Mouse (Mus musculus) frontal cortex, adult (tissue): Measurements from ENCODE around the gene Kcng4.
A peak's percentile ranks its signal among the peaks of the same experiment; 100 is the strongest.

Source experiments
- ATAC-seq: cut with Nextera tagmentation; 2 replicates; pipeline ENCODE4 v1.9.2; 2017; ENCODE audit warnings: mild to moderate bottlenecking, moderate library complexity, mixed read lengths; ENCODE audit not compliant: low TSS enrichment

Gene Kcng4

GRCm38 (mm10) chr8:119616358-119616757 is 19.1 kb downstream of the Kcng4 start:
- no peak for ATAC-seq

GRCm38 (mm10) chr8:119615096-119615495 is 20.4 kb downstream of the Kcng4 start:
- ATAC-seq, result no peak

DNA sequence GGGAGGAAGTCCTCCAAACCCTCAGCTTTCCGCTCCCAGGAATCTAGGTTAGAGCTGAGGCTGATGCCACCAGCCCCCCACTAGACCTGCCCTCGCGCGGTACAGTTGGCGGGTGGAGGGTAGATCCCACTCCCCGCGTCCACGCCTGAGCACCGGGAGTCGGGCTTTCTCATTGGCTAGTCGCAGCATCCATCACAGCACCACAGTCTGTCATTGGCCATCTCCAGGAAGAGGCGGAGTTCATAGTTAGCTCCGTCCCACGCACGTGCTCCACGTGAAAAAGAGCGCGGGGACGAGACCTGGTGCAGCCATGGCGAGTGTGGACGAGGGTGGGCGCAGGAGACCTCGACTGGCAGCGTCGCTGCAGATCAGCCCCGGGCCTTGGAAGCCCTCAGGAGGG is 23.0 kb downstream of the Kcng4 start, which contains the start of gene Adad2:
Gene Adad2, plus strand, starts transcription at position 277 of the 400 bp plus-strand sequence.
- no peak for ATAC-seq

DNA sequence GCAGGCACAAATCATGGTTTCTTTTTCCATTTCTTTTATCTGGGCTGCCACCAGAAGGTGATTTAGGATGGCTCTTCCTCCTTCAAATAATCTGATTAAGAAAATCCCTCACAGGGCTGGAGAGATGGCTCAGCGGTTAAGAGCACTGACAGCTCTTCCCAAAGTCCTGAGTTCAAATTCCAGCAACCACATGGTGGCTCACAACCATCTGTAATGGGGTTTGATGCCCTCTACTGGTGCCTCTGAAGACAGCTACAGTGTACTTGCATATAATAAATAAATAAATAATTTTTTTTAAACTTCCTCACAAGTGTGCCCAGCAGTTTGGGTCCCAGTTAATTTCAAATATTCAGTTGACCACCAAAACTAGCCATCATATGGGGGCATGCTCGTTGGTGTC is 29.3 kb downstream of the Kcng4 start:
- ATAC-seq, result no peak

GRCm38 (mm10) chr8:119604996-119605395 is 30.5 kb downstream of the Kcng4 start, which contains the start of gene Taf1c:
TSS of gene Taf1c (minus strand) at chr8:119605222.
- peak; percentile 96 for ATAC-seq

DNA sequence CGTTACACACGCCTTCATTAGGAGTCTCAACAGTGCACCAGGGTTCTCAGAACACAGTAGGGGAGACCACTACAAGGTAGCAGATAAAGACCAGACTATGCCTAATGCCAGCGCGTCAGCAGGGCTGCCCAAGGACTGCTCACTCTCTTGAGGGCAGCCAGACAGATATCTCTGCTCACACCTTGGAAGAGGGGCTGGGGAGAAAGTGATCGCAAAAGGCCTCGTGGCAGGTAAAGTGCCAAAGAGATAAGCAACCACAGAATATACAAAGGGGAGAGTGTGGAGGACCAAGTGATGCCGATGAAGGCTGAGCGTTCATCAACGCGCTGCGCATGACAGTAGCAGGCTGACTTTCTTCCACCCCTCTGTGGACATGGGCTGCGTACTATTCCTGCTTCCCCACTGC is 31.1 kb downstream of the Kcng4 start:
- peak; percentile 26 for ATAC-seq

DNA sequence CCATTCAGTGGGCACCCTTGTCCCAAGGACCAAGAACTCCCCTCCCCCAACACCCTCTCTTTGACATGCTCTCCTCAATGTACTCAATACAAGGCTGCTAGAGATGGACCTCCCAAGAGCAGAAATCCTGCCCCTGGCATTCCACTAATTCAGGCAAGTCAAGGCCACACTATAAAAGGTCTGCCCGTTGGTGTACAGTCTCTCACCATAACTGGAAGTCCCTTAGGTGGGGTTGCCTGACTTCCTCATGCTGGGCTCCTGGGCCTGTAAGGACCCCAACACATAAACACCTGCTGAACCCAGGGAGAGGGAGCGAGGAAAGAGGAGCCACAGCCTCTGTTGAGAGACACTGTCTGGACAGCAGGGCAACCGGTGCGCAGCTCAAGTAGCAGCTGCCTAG is 31.7 kb downstream of the Kcng4 start:
- ATAC-seq, result no peak

- ATAC-seq, result no peak
Measured at GRCm38 (mm10) chr8:119591456-119591855, 44.0 kb downstream of the Kcng4 start.

- ATAC-seq, result no peak
Measured at GRCm38 (mm10) chr8:119590348-119590747, 45.1 kb downstream of the Kcng4 start.

- no peak for ATAC-seq
Measured at GRCm38 (mm10) chr8:119588844-119589243, 46.6 kb downstream of the Kcng4 start.

GRCm38 (mm10) chr8:119588321-119588720 is 47.2 kb downstream of the Kcng4 start:
- ATAC-seq, result no peak

DNA sequence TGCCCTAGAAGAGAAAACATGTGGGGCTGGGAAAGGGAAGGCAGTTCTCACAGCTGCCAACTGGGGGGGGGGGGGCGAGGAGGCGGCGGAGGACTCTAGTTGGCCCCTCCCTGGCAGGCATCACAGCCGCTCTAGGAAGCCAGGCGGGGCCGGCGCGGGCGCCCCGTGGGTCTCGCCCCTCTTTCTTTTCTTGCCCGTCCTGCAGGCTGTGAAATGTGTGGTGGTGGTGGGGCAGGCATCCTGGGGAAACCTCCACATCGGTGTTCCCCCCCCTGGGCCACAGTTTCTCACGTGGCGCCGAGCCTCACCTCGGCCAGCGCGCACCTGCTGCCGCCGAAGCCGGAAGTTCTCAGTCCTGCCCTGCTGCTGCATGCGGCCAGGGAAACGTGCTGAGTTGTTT is 49.6 kb downstream of the Kcng4 start:
- ATAC-seq, result no peak

GRCm38 (mm10) chr8:119580441-119581161 is 54.9 kb downstream of the Kcng4 start:
- no peak for ATAC-seq

- no peak for ATAC-seq
Measured at GRCm38 (mm10) chr8:119579096-119579495, 56.4 kb downstream of the Kcng4 start.

DNA sequence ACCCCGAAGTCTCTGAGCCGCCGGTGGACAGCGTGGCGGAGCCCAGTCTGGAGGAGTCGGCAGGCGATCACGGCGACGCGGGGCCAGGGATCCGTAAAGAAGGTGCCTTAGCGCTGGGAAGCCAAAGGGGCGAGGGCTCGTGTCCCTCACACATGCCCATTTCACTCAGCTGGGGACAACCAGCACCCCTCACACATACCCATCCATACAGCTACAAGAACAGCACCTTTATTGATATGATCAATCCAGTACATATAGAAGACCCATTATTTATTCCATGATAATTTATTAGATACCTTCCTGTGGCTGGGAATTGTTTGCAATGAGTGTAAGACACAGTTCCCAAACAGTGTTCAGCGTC is 60.1 kb downstream of the Kcng4 start:
- no peak for ATAC-seq

DNA sequence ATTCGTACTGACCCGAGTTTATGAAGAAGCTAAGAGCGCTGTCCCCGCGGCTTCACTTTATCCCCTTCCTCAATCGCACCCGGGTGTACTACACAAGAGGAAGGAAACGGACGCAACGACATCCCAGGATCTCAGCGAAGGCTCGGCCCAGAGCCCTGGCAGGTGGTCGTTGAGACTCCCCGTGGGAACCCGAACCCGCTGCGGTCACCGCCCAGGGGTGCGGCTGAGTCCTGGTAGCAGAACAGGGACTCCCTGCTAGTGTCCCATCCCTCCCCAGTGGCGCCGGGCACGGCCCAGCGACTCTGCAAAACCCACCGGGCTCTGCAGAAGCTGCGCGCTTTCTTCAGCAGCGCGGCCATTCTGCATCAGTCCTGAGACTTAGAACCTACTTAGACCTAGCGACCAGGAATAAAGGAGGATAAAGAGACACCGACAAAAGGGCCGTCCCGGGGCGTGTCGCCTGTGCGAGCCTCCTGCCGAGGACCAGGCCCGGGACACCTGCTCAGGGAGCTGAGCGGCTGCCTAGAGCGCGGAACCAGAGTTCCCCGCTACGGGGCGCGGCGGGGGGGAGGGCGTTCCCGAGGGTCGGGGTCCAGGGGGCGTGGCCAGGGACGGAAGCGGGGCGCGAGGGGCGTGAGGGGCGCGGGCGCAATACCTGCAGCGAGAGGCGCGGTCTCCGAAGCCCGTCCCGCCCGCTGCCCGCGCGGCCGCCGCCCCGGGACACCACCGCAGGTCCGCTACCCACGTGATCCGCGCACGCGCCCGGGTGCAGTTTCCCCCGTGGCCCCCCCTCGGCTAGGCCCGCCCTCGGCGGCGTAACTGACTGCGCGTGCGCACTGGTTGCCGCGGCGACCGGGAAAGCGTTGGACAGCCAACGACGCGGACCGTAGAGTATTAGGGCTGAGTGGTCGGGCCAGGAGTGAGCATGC is 60.8 kb downstream of the Kcng4 start, which contains the start of the genes Hsdl1 and Dnaaf1:
Gene Hsdl1, minus strand, starts transcription at position 747 of the 929 bp plus-strand sequence.
Gene Dnaaf1, plus strand, starts transcription at position 799 of the 929 bp plus-strand sequence.
- peak; percentile 90 for ATAC-seq
